Mouse (Mus musculus): ENCODE measurements around the gene Ryr2. TPM values are rescaled to one million over a fixed set of nuclear protein-coding genes. Genes with fewer than 3 reads are reported as not detected.

Ryr2 gene
- total RNA-seq, 2 experiments from 2014 or later = 175 to 248 TPM

- no peak for DNase-seq (ENCODE audit: extremely low spot score in 1 of 2, low spot score in 1 of 2)
Measured at GRCm38 (mm10) chr13:11902856-11903255, 203.9 kb downstream of the Ryr2 start.

- no peak for DNase-seq (ENCODE audit: extremely low spot score in 1 of 2, low spot score in 1 of 2)
Measured at GRCm38 (mm10) chr13:11900631-11901030, 206.1 kb downstream of the Ryr2 start.

- DNase-seq (ENCODE audit: extremely low spot score in 1 of 2, low spot score in 1 of 2) = no peak
Measured at GRCm38 (mm10) chr13:11895631-11896030, 211.1 kb downstream of the Ryr2 start.

GRCm38 (mm10) chr13:11891739-11892138, 215.0 kb downstream of the Ryr2 start:
- DNase-seq (ENCODE audit: extremely low spot score in 1 of 2, low spot score in 1 of 2) = no peak

GRCm38 (mm10) chr13:11891115-11891514, 215.6 kb downstream of the Ryr2 start:
- no peak for DNase-seq (ENCODE audit: extremely low spot score in 1 of 2, low spot score in 1 of 2)

GRCm38 (mm10) chr13:11884175-11884574, 222.6 kb downstream of the Ryr2 start:
- DNase-seq (ENCODE audit: extremely low spot score in 1 of 2, low spot score in 1 of 2) = no peak

- no peak for DNase-seq (ENCODE audit: extremely low spot score in 1 of 2, low spot score in 1 of 2)
Measured at GRCm38 (mm10) chr13:11882359-11882758, 224.4 kb downstream of the Ryr2 start.

GRCm38 (mm10) chr13:11880503-11881227, 226.1 kb downstream of the Ryr2 start:
- DNase-seq (ENCODE audit: extremely low spot score in 1 of 2, low spot score in 1 of 2) = no peak

- no peak for DNase-seq (ENCODE audit: extremely low spot score in 1 of 2, low spot score in 1 of 2)
Measured at GRCm38 (mm10) chr13:11879037-11879436, 227.7 kb downstream of the Ryr2 start.

GRCm38 (mm10) chr13:11874852-11875251, 231.9 kb downstream of the Ryr2 start:
- no peak for DNase-seq (ENCODE audit: extremely low spot score in 1 of 2, low spot score in 1 of 2)

- no peak for DNase-seq (ENCODE audit: extremely low spot score in 1 of 2, low spot score in 1 of 2)
Measured at GRCm38 (mm10) chr13:11869971-11870370, 236.8 kb downstream of the Ryr2 start.

GRCm38 (mm10) chr13:11869486-11869885, 237.3 kb downstream of the Ryr2 start:
- no peak for DNase-seq (ENCODE audit: extremely low spot score in 1 of 2, low spot score in 1 of 2)

GRCm38 (mm10) chr13:11868979-11869378, 237.8 kb downstream of the Ryr2 start:
- DNase-seq (ENCODE audit: extremely low spot score in 1 of 2, low spot score in 1 of 2) = no peak

GRCm38 (mm10) chr13:11868056-11868455, 238.7 kb downstream of the Ryr2 start:
- DNase-seq (ENCODE audit: extremely low spot score in 1 of 2, low spot score in 1 of 2) = no peak

- DNase-seq (ENCODE audit: extremely low spot score in 1 of 2, low spot score in 1 of 2) = no peak
Measured at GRCm38 (mm10) chr13:11865261-11865660, 241.5 kb downstream of the Ryr2 start.

GRCm38 (mm10) chr13:11851691-11852090, 255.1 kb downstream of the Ryr2 start:
- no peak for DNase-seq (ENCODE audit: extremely low spot score in 1 of 2, low spot score in 1 of 2)

GRCm38 (mm10) chr13:11843889-11844288, 262.9 kb downstream of the Ryr2 start:
- no peak for DNase-seq (ENCODE audit: extremely low spot score in 1 of 2, low spot score in 1 of 2)

GRCm38 (mm10) chr13:11837870-11838269, 268.9 kb downstream of the Ryr2 start:
- no peak for DNase-seq (ENCODE audit: extremely low spot score in 1 of 2, low spot score in 1 of 2)

GRCm38 (mm10) chr13:11837152-11837551, 269.6 kb downstream of the Ryr2 start:
- DNase-seq (ENCODE audit: extremely low spot score in 1 of 2, low spot score in 1 of 2) = no peak

GRCm38 (mm10) chr13:11836304-11837078, 270.3 kb downstream of the Ryr2 start:
- DNase-seq (ENCODE audit: extremely low spot score in 1 of 2, low spot score in 1 of 2) = no peak

- no peak for DNase-seq (ENCODE audit: extremely low spot score in 1 of 2, low spot score in 1 of 2)
Measured at GRCm38 (mm10) chr13:11831210-11831609, 275.5 kb downstream of the Ryr2 start.
